Mouse (Mus musculus): Measurements from ENCODE around the gene Smok3a.
"Not testable (repeated sequence)": the region's sequence is repeated elsewhere in the genome, so short reads cannot be mapped to it uniquely, and the experiment has no call there.

Smok3a gene

GRCm38 (mm10) chr5:138020961-138021479 lies at the start of gene Smok3a, which contains the start of gene Smok3b:
Gene Smok3a (plus strand): TSS chr5:138021261.
Gene Smok3b (plus strand): TSS chr5:138021429.
- DNase-seq: not testable (repeated sequence)

DNA sequence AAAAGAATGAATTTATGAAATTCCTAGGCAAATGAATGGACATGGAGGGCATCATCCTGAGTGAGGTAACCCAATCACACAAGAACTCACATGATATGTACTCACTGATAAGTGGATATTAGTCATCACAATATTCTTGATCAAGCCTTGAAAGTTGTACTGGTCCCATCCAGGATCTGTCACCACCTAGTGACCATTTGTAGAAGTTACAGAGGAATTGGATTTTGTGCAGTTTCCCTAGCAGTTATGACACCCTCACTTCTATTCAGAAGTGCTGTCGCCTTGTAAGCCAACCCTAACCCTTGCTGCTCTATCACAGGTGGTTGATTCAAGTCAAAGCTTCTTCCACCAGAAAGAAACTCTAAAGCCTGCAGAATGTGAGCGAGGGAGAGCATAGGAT lies 47.9 kb upstream of the Smok3a start:
- DNase-seq: no peak

DNA sequence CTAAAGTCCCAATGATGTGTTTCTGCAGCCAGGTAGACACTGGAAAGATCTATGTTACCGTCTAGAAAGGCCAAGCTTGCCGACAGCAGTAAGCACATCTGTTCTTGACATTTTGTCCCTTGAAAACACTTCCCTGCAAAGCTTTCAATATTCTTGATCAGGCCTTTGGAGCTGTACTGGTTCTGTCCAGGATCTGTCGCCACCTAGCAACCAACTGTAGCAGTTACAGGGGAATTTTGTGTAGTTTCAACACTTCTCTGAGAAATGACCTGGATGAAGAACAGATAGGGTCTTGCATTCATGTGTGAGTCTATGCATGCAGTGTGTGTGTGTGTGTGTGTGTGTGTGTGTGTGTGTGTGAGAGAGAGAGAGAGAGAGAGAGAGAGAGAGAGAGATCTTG lies 47.3 kb upstream of the Smok3a start:
- DNase-seq: no peak

GRCm38 (mm10) chr5:137974724-137975123 lies 46.3 kb upstream of the Smok3a start:
- DNase-seq: no peak

DNA sequence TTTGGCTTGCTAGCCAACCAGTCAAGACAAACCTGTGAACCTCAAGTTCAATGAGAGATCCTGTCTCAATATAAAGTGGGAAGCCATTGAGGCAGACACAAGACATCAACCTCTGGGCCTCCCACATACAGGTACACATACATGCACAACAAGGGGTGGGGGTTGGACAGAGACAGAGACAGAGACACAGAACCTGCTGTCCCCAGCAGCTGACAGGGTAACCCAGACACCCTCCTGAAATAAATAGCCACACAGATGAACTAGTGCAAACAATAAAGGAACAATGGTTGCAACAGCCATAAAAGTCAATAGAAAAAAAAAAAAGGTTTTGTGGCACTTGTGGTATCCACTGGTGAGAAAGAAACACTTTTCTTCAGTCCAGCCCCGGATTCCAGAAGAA lies 45.6 kb upstream of the Smok3a start:
- DNase-seq: no peak

- no peak for DNase-seq
Observed at GRCm38 (mm10) chr5:137977291-137977690, 43.8 kb upstream of the Smok3a start.

DNA sequence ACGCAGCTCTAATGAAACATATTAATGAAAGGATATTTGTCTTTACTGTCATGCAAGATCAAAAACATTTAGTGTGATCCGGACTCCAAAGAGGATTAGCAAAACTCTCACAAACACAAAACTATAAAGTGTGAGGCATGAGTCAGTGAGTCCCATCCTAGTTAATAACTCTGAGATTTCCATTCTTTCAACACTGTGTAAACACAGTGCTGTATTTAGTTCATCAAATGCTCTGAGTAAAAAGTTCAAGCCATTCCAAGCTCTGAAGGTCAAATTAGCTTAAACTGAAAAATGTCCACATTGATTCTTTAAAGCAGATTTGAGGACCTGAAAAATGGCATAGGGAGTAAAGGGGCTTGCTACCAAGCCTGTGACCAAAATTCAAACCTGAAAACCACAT lies 42.0 kb upstream of the Smok3a start:
- no peak for DNase-seq

DNA sequence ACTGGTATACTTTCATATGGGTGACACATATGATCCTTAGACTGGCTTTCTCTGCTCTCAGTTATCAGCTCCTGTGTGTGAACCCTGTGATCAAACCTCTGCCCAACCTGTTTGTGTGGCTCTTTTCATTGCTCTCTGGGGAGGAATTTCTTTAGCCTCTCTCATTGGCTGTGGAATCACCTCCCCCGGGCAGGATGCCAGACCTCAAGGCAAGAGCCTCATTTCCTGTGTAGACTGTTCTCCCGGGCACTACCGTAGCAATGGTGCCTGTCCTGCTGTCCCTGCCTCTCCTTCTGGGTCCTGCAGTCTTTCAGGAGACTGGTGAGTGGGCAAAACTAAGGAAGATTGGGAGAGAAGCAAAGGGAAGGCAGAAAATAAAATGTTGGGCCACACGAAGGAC lies 39.8 kb upstream of the Smok3a start, which contains the start of gene Azgp1:
Gene Azgp1 (plus strand): TSS at position 221 of the 400 bp plus-strand sequence.
- no peak for DNase-seq

GRCm38 (mm10) chr5:137986351-137986750 lies 34.7 kb upstream of the Smok3a start:
- DNase-seq: no peak

DNA sequence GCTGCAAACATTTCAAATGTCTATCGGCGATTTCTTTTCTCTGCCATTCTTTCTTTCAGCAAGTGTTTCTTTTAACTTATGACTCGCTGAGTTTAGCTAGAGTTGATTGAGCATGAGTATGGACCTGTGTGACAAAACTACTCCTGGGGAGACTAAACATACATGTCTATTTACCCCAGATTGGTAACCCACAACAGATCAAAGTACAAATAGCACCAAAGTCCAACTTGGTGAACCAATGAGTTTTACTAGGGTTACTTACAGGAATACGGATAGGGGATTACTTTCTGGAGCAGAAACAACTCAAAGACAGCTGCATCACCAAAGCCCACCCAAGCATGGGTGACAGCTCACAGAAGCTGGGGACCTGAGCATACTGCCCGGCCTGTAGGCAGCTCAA lies 11.6 kb upstream of the Smok3a start:
- DNase-seq: no peak

GRCm38 (mm10) chr5:138012382-138012781 lies 8.7 kb upstream of the Smok3a start:
- DNase-seq: no peak

- DNase-seq: no peak
Observed at GRCm38 (mm10) chr5:138016530-138016929, 4.5 kb upstream of the Smok3a start.

DNA sequence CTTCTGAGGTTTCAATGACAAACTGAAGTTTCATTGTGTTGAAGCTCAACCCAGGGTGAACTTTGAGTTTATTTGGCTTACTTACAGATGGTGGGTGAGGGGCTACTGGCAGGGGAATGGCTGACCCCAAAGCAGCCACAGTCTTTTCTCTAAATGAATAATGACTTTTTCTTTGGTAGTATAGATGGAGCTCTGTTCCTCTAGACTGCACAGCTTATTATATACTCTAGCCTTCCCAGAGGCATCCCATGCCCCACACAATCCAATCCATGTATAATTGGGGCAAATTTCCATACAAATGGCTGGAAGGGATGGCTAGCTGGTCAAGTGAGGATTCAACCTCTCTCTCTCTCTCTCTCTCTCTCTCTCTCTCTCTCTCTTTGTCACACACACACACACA lies 4.1 kb upstream of the Smok3a start:
- DNase-seq: no peak

GRCm38 (mm10) chr5:138019577-138019976 lies 1.5 kb upstream of the Smok3a start:
- DNase-seq: not testable (repeated sequence)

DNA sequence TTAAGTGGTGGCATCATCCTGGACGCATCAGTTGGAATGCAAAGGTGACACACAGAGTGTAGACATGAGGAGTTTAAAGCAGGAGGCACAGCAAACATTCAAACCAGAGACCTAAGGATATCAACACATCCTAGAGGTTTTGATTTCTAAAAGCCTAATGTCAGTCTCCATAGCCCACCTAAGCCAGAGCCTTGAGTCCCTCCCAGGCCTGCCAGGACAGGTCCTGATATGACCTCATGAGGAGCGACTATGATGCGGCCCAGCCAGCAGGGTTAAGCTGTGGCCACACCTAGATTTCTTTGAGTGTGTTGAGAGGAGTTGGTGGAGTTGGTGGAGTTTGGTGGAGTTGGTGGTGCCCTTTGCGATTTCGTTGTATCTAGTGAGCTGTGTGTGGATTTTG lies 31.8 kb downstream of the Smok3a start, which contains the start of gene Smok3c:
Gene Smok3c (plus strand): TSS at position 301 of the 400 bp plus-strand sequence.
- DNase-seq: not testable (repeated sequence)

DNA sequence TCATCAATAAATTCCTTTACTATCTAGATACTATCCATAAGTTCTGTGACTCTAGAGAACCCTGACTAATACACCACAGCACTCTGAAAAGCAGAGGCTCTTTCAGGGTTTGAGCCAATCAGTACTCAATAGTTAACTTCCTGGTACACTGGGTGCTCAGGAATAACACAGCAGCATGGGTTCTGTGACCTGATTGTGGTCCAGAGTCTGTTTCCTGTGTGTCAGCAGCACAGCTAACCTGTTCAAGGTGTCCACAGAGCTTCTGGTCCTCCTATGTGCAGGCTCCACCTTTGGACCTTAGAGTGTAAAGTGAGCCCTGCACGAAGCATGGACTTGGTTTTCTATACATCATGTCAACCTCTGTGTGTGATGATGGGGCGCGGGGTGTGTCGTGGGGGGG lies 52.7 kb downstream of the Smok3a start:
- no peak for DNase-seq

GRCm38 (mm10) chr5:138075684-138076083 lies 54.6 kb downstream of the Smok3a start:
- no peak for DNase-seq

- no peak for DNase-seq
Observed at GRCm38 (mm10) chr5:138076148-138076547, 55.1 kb downstream of the Smok3a start.

- no peak for DNase-seq
Observed at GRCm38 (mm10) chr5:138080456-138080855, 59.4 kb downstream of the Smok3a start.

- DNase-seq: no peak
Observed at GRCm38 (mm10) chr5:138081446-138081845, 60.4 kb downstream of the Smok3a start.

- DNase-seq: no peak
Observed at GRCm38 (mm10) chr5:138083318-138083900, 62.3 kb downstream of the Smok3a start.

- DNase-seq: no peak
Observed at GRCm38 (mm10) chr5:138083936-138084335, 62.9 kb downstream of the Smok3a start.

All from cerebellum, postnatal 36 days (tissue).